Mouse (Mus musculus) thymus, adult 2 months (tissue): ENCODE data around the gene Ywhaq.

Source experiments
- CTCF ChIP-seq: fragments of 200-500 bp; IDR thresholded peaks from 2 replicates; pipeline ENCODE4 v1.5.1; 2012; ENCODE audit warnings: mild to moderate bottlenecking, control low read depth, low read length, moderate library complexity, borderline replicate concordance; ENCODE audit not compliant: control insufficient read depth, poor library complexity, insufficient read depth; ENCODE audit errors: extremely low read depth
- POLR2A ChIP-seq: fragments of 200-500 bp; IDR thresholded peaks from 2 replicates; pipeline ENCODE4 v1.6.1; 2012; ENCODE audit warnings: mild to moderate bottlenecking, low read length, control low read depth, moderate library complexity; ENCODE audit not compliant: control insufficient read depth, poor library complexity, insufficient read depth; ENCODE audit errors: extremely low read depth

DNA sequence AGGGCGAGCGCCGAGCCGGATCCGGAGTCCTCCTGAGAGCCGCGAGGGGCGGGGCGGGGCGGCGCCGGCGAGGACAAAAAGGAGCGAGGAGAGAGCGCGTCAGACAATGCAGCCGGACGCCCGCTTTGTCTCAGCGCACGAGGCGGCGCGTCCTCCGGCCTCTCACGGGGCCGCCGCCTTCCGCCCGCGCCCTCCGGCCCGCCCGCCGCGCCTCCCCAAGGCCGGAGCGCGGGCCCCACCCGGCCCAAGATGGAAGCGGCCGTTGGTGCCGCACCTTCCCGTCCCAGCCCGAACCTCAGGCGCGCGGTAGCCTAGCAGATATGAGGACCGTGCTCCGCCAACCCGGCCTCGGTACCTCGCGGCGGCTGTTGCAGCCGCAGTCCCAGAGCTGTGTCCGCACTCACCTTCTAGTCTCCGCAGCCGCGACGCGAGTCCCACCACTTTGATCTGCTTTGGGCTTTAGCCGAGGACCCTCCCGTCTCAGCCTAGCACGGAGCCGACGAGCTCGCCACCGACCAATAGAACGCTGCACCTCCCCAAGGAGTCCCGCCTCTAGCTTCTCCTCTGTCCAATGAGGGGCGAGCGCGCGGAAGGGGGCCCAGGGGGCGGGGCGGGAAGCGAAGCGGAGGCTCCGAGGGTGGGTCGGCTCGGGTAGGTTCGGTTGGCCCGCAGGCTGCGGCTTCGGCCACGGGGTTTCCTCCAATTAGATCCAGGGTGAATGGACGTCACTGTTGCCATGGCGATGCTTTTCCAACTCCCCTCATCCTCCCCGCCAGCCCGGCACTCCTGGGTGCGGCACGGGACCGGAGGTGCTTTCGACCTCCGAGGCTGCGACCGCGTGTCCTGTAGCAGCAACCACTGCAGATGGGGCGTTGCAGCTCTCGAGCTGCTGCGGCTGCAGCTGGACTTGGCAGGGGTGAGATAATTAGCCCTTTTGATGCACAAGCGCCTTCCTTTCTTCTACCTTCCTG, at the start of gene Ywhaq:
- TF ChIP-seq CTCF (no peak), POLR2A (peak; percentile 74)
